Mouse (Mus musculus): ENCODE results near the gene 4930550C14Rik. TPM values are rescaled to one million over a fixed set of nuclear protein-coding genes. Genes with fewer than 3 reads are reported as not detected.

4930550C14Rik gene
- polyA plus RNA-seq, 1 experiment from 2014 or later = 2.6 TPM

- DNase-seq (ENCODE audit: low spot score) = no peak
- Histone ChIP-seq H3K9me3 (ENCODE audit: low read length) (no peaks in the 10 kb centered on the region), H3K27me3 (replicated peaks; ENCODE audit: insufficient read depth, low read length) (no peaks in the 10 kb centered on the region), H3K4me1 (ENCODE audit: insufficient read depth, low read depth, low read length) (peaks cover 12% of the 10 kb centered on the region; the same call in 1 of the 2 replicates), H3K9ac (replicated peaks; ENCODE audit: low read depth) (no peak overlapping the region), H3K4me3 (ENCODE audit: low read depth, low read length) (no peak overlapping the region), H3K4me2 (replicated peaks; ENCODE audit: low read depth, low read length) (no peak overlapping the region), H3K36me3 (ENCODE audit: insufficient read depth, low read length) (peaks cover 4% of the 10 kb centered on the region; the same call in 1 of the 2 replicates), H3K27ac (ENCODE audit: low read length) (no peak overlapping the region)
- WGBS = 92% methylated on average over 4 of the region's 4 CpGs
- ATAC-seq = no peak
- TF ChIP-seq CTCF (IDR thresholded peaks at IDR 0.05) (no peak), EP300 (IDR thresholded peaks at IDR 0.05) (no peak)
Measured at GRCm38 (mm10) chr9:53400696-53401095, 1.4 kb upstream of the 4930550C14Rik start.

- H3K9me3 ChIP-seq (ENCODE audit: low read length) = no peaks in the 10 kb centered on the region
- no peak for DNase-seq (ENCODE audit: low spot score)
- H3K9ac ChIP-seq (replicated peaks; ENCODE audit: low read depth) = no peak overlapping the region
- no peak for TF ChIP-seq CTCF (IDR thresholded peaks at IDR 0.05)
- no peak for TF ChIP-seq EP300 (IDR thresholded peaks at IDR 0.05)
- 79% methylated on average over 8 of the region's 8 CpGs for WGBS
- peaks cover 12% of the 10 kb centered on the region; the same call in 1 of the 2 replicates for H3K4me1 ChIP-seq (ENCODE audit: insufficient read depth, low read depth, low read length)
- ATAC-seq = no peak
- H3K36me3 ChIP-seq (ENCODE audit: insufficient read depth, low read length) = peaks cover 4% of the 10 kb centered on the region; the same call in 1 of the 2 replicates
- H3K4me3 ChIP-seq (ENCODE audit: low read depth, low read length) = no peak overlapping the region
- H3K27ac ChIP-seq (ENCODE audit: low read length) = no peak overlapping the region
- no peak overlapping the region for H3K4me2 ChIP-seq (replicated peaks; ENCODE audit: low read depth, low read length)
- no peaks in the 10 kb centered on the region for H3K27me3 ChIP-seq (replicated peaks; ENCODE audit: insufficient read depth, low read length)
Measured at GRCm38 (mm10) chr9:53401146-53401545, 979 bp upstream of the 4930550C14Rik start.

- no peak for ATAC-seq
- no peak overlapping the region for H3K4me3 ChIP-seq (ENCODE audit: low read depth, low read length)
Measured at GRCm38 (mm10) chr9:53402991-53403390, 866 bp downstream of the 4930550C14Rik start.

GRCm38 (mm10) chr9:53404050-53404752, 2.1 kb downstream of the 4930550C14Rik start:
- Histone ChIP-seq H3K4me2 (replicated peaks; ENCODE audit: low read depth, low read length) (no peak overlapping the region), H3K36me3 (ENCODE audit: insufficient read depth, low read length) (peaks cover 4% of the 10 kb centered on the region; the same call in 1 of the 2 replicates), H3K27ac (ENCODE audit: low read length) (no peak overlapping the region), H3K9ac (replicated peaks; ENCODE audit: low read depth) (no peak overlapping the region), H3K27me3 (replicated peaks; ENCODE audit: insufficient read depth, low read length) (no peaks in the 10 kb centered on the region), H3K4me1 (ENCODE audit: insufficient read depth, low read depth, low read length) (peaks cover 12% of the 10 kb centered on the region; the same call in 1 of the 2 replicates), H3K9me3 (ENCODE audit: low read length) (no peaks in the 10 kb centered on the region), H3K4me3 (ENCODE audit: low read depth, low read length) (no peak overlapping the region)
- WGBS = 85% methylated on average over 6 of the region's 6 CpGs
- no peak for TF ChIP-seq CTCF (IDR thresholded peaks at IDR 0.05)
- TF ChIP-seq EP300 (IDR thresholded peaks at IDR 0.05) = no peak
- no peak for DNase-seq (ENCODE audit: low spot score)
- ATAC-seq = no peak

More at GRCm38 (mm10) chr9:53402991-53403390, 866 bp downstream of the 4930550C14Rik start:
- Histone ChIP-seq H3K4me1 (ENCODE audit: insufficient read depth, low read depth, low read length) (peaks cover 12% of the 10 kb centered on the region; the same call in 1 of the 2 replicates), H3K27ac (ENCODE audit: low read length) (no peak overlapping the region), H3K27me3 (replicated peaks; ENCODE audit: insufficient read depth, low read length) (no peaks in the 10 kb centered on the region), H3K4me2 (replicated peaks; ENCODE audit: low read depth, low read length) (peak overlapping the region; percentile 44), H3K9ac (replicated peaks; ENCODE audit: low read depth) (no peak overlapping the region), H3K9me3 (ENCODE audit: low read length) (no peaks in the 10 kb centered on the region), H3K36me3 (ENCODE audit: insufficient read depth, low read length) (peaks cover 4% of the 10 kb centered on the region; the same call in 1 of the 2 replicates)
- 62% methylated on average over 8 of the region's 8 CpGs for WGBS
- no peak for DNase-seq (ENCODE audit: low spot score)
- no peak for TF ChIP-seq EP300 (IDR thresholded peaks at IDR 0.05)
- no peak for TF ChIP-seq CTCF (IDR thresholded peaks at IDR 0.05)

- Histone ChIP-seq H3K27me3 (replicated peaks; ENCODE audit: insufficient read depth, low read length) (no peaks in the 10 kb centered on the region), H3K9ac (replicated peaks; ENCODE audit: low read depth) (no peak overlapping the region), H3K4me1 (ENCODE audit: insufficient read depth, low read depth, low read length) (peaks cover 12% of the 10 kb centered on the region; the same call in 1 of the 2 replicates), H3K4me3 (ENCODE audit: low read depth, low read length) (peak overlapping the region; percentile 22), H3K4me2 (replicated peaks; ENCODE audit: low read depth, low read length) (peak overlapping the region; percentile 52), H3K9me3 (ENCODE audit: low read length) (no peaks in the 10 kb centered on the region), H3K27ac (ENCODE audit: low read length) (peak overlapping the region; percentile 34), H3K36me3 (ENCODE audit: insufficient read depth, low read length) (no peaks in the 10 kb centered on the region)
- WGBS = 24% methylated on average over 21 of the region's 21 CpGs
- TF ChIP-seq CTCF (IDR thresholded peaks at IDR 0.05) (no peak), EP300 (IDR thresholded peaks at IDR 0.05) (no peak)
- DNase-seq (ENCODE audit: low spot score) (peak; percentile 97), ATAC-seq (peak; percentile 76)
Measured at GRCm38 (mm10) chr9:53404753-53405722, 2.9 kb downstream of the 4930550C14Rik start.

GRCm38 (mm10) chr9:53408548-53408947, 6.4 kb downstream of the 4930550C14Rik start:
- DNase-seq (ENCODE audit: low spot score) = no peak
- peak; percentile 24 for ATAC-seq
- H3K27ac ChIP-seq (ENCODE audit: low read length) = peak overlapping the region; percentile 20; the same call in 1 of the 2 replicates

More at GRCm38 (mm10) chr9:53408548-53408947, 6.4 kb downstream of the 4930550C14Rik start:
- 38% methylated on average over 4 of the region's 4 CpGs for WGBS
- TF ChIP-seq CTCF (IDR thresholded peaks at IDR 0.05) (no peak), EP300 (IDR thresholded peaks at IDR 0.05) (no peak)
- Histone ChIP-seq H3K4me1 (ENCODE audit: insufficient read depth, low read depth, low read length) (peaks cover 4% of the 10 kb centered on the region; the same call in 1 of the 2 replicates), H3K27me3 (replicated peaks; ENCODE audit: insufficient read depth, low read length) (no peaks in the 10 kb centered on the region), H3K4me2 (replicated peaks; ENCODE audit: low read depth, low read length) (no peak overlapping the region), H3K4me3 (ENCODE audit: low read depth, low read length) (no peak overlapping the region), H3K9ac (replicated peaks; ENCODE audit: low read depth) (no peak overlapping the region), H3K9me3 (ENCODE audit: low read length) (no peaks in the 10 kb centered on the region), H3K36me3 (ENCODE audit: insufficient read depth, low read length) (no peaks in the 10 kb centered on the region)
